Mouse (Mus musculus): Measurements from ENCODE around the gene Retn.
A peak's percentile ranks its signal among the peaks of the same experiment; 100 is the strongest.

Gene Retn

GRCm38 (mm10) chr8:3664405-3664804 lies 8.8 kb downstream of the Retn start:
- DNase-seq (ENCODE audit: low spot score) = no peak

- DNase-seq (ENCODE audit: low spot score) = no peak
These were observed 9.9 kb downstream of the Retn start, which contains the start of gene Mcemp1 for GRCm38 (mm10) chr8:3665507-3665906. Mcemp1 (plus strand) TSS chr8:3665754.

- no peak for DNase-seq (ENCODE audit: low spot score)
These were observed 14.8 kb downstream of the Retn start for GRCm38 (mm10) chr8:3670388-3670787.

- DNase-seq (ENCODE audit: low spot score) = peak; percentile 46
These were observed 16.5 kb downstream of the Retn start, which contains the start of gene Fcor for GRCm38 (mm10) chr8:3671980-3672491. Fcor (minus strand) TSS chr8:3672362.

DNA sequence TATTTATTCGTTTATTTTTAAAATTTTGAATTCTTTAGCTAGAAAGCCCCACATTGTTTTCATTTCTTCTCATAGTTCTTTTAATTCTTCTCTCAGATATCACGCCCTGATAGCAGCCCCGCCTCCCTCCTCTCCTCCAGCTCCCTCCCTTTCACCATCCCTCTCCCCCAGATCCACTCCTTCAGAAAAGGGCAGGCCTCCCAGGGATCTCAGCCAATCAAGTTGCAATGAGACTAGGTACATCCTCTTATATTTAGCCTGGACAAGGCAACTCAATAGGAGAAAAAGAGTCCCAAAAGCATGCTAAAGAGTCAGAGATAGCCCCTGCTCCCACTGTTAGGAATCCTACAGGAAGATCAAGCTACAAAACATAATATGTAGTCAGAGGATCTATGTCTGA lies 19.1 kb downstream of the Retn start:
- no peak for DNase-seq (ENCODE audit: low spot score)

DNA sequence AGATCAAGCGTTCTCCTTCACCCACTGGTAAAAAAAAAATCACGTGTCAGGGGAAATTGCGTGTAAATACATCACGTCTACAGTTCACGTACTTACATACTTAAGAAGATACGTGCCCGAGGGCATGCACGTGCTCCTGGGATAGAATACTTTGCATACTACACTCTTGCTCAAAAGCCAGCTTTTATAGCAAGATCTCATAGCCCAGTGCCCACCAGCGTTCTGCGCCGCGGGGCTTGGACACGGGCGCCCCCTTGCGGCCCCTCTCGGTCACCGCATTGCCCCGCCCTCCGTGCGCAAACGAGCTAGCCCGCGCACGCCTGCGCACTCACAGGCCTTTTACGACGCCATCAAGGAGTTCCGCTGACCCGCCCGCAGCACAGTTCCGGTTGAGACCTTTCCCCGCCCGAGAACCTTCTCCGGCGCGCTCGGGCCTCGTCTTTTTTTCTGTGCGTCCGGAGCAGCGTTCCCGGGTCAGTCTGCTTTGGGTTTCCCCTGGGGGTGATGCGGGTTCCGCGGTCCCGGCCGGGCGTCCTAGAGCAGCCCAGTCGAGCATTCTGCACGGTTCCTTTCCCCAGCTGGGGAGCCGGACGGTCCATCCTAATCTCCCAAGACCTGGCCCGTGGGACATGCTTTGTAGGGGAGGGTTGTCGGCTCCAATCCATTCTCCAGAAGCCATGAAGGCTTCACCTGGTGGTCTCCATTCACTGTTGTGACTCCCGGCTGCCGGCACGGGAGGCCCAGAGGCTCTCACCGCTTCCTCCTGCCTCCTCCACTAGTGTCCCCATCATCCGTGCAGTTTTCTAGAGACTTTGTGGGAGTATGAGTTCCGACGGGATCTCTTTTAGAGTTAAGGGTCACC lies 20.8 kb downstream of the Retn start, which contains the start of gene Trappc5:
Gene Trappc5 (plus strand): TSS at position 169 of the 862 bp plus-strand sequence.
- peak; percentile 62 for DNase-seq (ENCODE audit: low spot score)

DNA sequence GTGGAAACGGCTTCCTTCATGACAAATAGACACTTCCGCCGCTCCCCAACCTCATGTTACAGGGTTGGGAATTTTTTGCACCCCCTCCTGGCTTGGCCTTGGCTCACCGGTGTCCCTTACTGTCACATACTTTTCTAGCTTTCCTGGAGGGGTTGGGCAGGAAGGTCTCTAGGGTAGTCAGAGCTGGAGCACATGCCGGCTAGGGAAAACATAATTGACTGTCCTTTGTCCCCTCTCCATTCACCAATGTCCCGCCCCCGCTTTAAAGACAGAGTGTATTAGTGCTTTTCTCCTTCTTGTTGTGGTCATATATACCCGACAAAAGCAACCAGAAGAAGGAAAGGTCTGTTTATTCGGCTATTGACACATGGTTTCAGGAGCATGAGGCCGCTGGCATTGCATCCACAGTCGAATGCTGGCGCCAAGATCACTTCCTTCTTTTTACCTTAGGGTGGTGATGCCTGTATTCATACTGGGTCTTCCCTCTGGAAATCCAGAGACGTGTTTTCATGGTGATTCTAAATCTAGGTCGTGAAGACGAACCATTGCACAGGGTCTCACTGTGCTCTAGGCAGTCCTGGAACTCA lies 21.5 kb downstream of the Retn start:
- no peak for DNase-seq (ENCODE audit: low spot score)

- no peak for DNase-seq (ENCODE audit: low spot score)
These were observed 23.3 kb downstream of the Retn start for GRCm38 (mm10) chr8:3678831-3679230.

GRCm38 (mm10) chr8:3679236-3679635 lies 23.7 kb downstream of the Retn start:
- DNase-seq (ENCODE audit: low spot score) = no peak

GRCm38 (mm10) chr8:3679656-3680055 lies 24.1 kb downstream of the Retn start:
- DNase-seq (ENCODE audit: low spot score) = no peak

- no peak for DNase-seq (ENCODE audit: low spot score)
These were observed 26.9 kb downstream of the Retn start for GRCm38 (mm10) chr8:3682435-3682834.

- no peak for DNase-seq (ENCODE audit: low spot score)
These were observed 28.0 kb downstream of the Retn start for GRCm38 (mm10) chr8:3683408-3684176.

DNA sequence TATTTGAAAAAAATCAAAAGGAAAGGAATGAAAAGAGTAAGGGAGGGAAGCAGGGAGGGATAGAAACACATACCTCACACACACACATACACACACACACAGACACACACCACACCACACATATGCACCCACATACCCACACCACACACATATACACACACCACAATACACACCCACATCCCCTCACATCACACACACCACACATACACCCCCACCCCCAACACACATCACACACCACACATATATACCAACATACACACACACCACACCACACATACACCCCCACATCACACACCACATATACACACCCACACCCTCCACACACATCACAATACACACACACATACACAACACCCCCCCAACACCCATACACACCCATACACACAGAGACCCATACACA lies 29.0 kb downstream of the Retn start:
- DNase-seq (ENCODE audit: low spot score) = no peak

- DNase-seq (ENCODE audit: low spot score) = no peak
These were observed 29.9 kb downstream of the Retn start for GRCm38 (mm10) chr8:3685422-3685821.

DNA sequence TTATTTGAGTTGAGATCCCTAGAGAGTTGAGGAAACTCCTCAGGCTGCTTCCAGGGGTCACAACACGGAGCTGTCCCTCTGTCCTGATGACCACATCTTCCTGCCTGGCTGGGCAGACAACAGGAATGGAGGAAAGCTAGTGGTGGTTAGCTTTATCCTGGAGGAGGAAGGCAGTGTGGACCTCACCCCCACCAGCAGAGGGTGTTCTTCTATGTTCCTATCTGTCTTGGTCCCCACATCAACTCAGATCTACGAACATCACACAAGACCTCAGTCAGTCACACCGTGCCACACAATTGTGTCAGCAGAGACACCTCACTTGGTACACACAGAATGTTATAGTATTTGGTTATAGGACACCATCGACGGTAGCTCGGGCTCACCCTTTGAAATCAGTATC lies 32.0 kb downstream of the Retn start:
- DNase-seq (ENCODE audit: low spot score) = no peak

GRCm38 (mm10) chr8:3690774-3691173 lies 35.2 kb downstream of the Retn start:
- DNase-seq (ENCODE audit: low spot score) = no peak

- no peak for DNase-seq (ENCODE audit: low spot score)
These were observed 38.6 kb downstream of the Retn start, which contains the start of gene Fcer2a for GRCm38 (mm10) chr8:3694121-3694520. Fcer2a (minus strand) TSS chr8:3694175.

DNA sequence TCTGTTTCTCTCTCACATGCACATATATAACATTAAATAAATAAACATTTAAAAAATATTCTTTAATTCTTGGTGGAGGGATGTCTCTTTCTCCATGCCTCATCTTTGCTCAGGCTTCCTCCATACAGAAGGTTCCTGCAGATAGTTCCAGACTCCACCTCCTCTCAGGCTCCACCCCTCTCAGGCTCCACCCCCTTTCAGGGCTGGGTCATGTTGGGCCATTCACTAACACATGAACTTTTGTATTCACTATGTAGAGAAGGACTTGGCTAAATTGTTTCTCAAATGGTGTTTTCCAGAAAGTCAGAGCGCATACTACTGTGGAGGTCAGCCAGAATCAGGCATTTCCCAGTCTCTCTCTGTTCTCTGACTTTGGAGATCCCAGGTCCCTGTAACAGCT lies 45.9 kb downstream of the Retn start:
- no peak for DNase-seq (ENCODE audit: low spot score)

DNA sequence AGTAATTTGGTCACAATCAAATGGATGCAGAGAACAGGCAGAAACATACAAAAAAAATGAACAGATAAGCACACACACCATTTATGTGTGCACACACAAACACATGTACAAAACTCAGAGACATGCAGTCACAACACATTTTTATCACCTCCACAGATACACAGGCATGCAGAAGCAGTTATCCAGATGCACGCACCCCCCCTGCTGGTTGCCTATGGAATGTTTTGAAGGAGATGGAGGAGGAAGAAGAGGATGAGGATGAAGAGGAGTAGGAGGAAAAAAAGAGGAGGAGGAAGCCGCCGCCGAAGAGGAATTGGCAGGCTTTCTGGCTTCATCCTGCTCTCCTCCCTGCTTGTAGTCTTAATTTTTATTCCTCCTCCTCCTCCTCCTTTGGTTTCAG lies 50.1 kb downstream of the Retn start:
- DNase-seq (ENCODE audit: low spot score) = no peak

DNA sequence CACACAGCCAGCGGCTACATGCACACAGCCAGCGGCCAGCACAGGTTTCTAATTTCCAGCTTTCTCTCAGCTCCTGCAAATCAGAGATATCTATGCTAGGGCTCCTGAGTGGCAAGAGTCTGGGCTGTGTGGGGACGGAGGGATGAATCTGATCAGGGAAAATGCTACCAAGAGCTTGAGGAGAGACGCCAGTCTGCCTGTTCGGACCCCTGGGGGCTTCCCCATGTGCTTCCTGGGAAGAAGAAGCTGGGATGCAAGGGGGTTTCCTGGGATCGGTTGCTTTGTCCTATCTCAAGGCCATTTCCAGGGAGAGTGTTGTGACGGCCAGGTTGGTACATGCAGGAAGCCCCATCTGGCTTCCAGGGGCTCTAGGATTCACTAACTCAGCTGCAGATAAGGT lies 52.0 kb downstream of the Retn start:
- no peak for DNase-seq (ENCODE audit: low spot score)

All from urinary bladder, postnatal 10 days (tissue).